Mouse (Mus musculus) thymus, adult 2 months (tissue): ENCODE data around the gene Zfp81.

Source experiments
- CTCF ChIP-seq: fragments of 200-500 bp; IDR thresholded peaks from 2 replicates; pipeline ENCODE4 v1.5.1; 2012; ENCODE audit warnings: mild to moderate bottlenecking, control low read depth, low read length, moderate library complexity, borderline replicate concordance; ENCODE audit not compliant: control insufficient read depth, poor library complexity, insufficient read depth; ENCODE audit errors: extremely low read depth
- POLR2A ChIP-seq: fragments of 200-500 bp; IDR thresholded peaks from 2 replicates; pipeline ENCODE4 v1.6.1; 2012; ENCODE audit warnings: mild to moderate bottlenecking, low read length, control low read depth, moderate library complexity; ENCODE audit not compliant: control insufficient read depth, poor library complexity, insufficient read depth; ENCODE audit errors: extremely low read depth

DNA sequence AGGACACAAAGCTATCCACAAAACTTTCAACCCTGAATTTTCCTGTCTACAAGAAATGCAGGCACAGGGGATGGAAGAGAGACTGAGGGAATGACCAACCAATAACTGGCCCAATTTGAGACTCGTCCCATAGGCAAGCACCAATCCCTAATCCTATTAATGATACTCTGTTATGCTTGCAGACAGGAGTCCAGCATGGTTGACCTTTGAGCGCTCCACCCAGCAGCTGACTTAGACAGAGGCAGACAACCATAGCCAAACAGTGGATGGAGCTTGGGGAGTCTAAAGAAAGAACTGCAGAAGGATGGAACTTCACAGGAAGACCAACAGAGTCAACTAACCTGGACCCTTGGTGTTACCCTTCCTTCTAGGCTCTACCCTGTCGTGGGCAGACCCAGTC lies 14.1 kb upstream of the Zfp81 start:
- TF ChIP-seq POLR2A (no peak), CTCF (no peak)
